Mouse (Mus musculus) intestine, embryonic 16.5 days (tissue): ENCODE results near the gene Dnah1. TPM values are rescaled to one million over a fixed set of nuclear protein-coding genes. Genes with fewer than 3 reads are reported as not detected.

Experiments
- ATAC-seq: fragments of 200-750 bp; cut with Nextera tagmentation; 2 replicates; pipeline ENCODE4 v1.8.0; 2017; ENCODE audit warnings: moderate TSS enrichment, moderate library complexity
- H3K27ac ChIP-seq: fragments of 300-500 bp; sonication (generic); 2 replicates; pipeline ENCODE4 v1.5.1; 2014; ENCODE audit warnings: mild to moderate bottlenecking, low read length
- H3K27me3 ChIP-seq: fragments of 300-500 bp; sonication (generic); replicated peaks from 2 replicates; pipeline ENCODE4 v1.6.1; 2014; ENCODE audit warnings: low read length, control low read depth, mixed read lengths; ENCODE audit not compliant: control insufficient read depth, insufficient read depth
- H3K36me3 ChIP-seq: fragments of 300-500 bp; sonication (generic); 2 replicates; pipeline ENCODE4 v1.6.1; 2014; ENCODE audit warnings: low read length, control low read depth; ENCODE audit not compliant: control insufficient read depth, insufficient read depth
- H3K4me1 ChIP-seq: fragments of 300-500 bp; sonication (generic); 2 replicates; pipeline ENCODE4 v1.6.1; 2014; ENCODE audit warnings: low read length, control low read depth, mixed read lengths; ENCODE audit not compliant: control insufficient read depth, insufficient read depth
- H3K4me2 ChIP-seq: fragments of 300-500 bp; sonication (generic); 2 replicates; pipeline ENCODE4 v1.6.1; 2014; ENCODE audit warnings: low read depth, low read length, control low read depth
- H3K4me3 ChIP-seq: fragments of 300-500 bp; sonication (generic); 2 replicates; pipeline ENCODE4 v1.5.1; 2014; ENCODE audit warnings: mild to moderate bottlenecking, low read length
- H3K9ac ChIP-seq: fragments of 300-500 bp; sonication (generic); 2 replicates; pipeline ENCODE4 v1.6.1; 2014; ENCODE audit warnings: low read depth, low read length
- H3K9me3 ChIP-seq: fragments of 300-500 bp; sonication (generic); 2 replicates; pipeline ENCODE4 v1.6.1; 2016; ENCODE audit warnings: low read length, control low read depth; ENCODE audit not compliant: control insufficient read depth
- WGBS: fragments of 180-500 bp; shearing (Covaris S2); extraction: QIAGEN DNeasy Blood & Tissue Kit; methylation state at CpG from one replicate; pipeline ENCODE4 v1.1.7; 2014; 5-methylcytosine and 5-hydroxymethylcytosine counted together
- polyA plus RNA-seq: library from polyadenylated mRNA; unstranded; fragments of >200 nt; fragmentation: Nextera tagmentation; extraction: Ambion mirVana; gene quantifications from 2 replicates; pipeline ENCODE4 v1.2.1, GENCODE M21; 2015

Gene Dnah1
- polyA plus RNA-seq, 1 experiment from 2014 or later, result 3.0 TPM

- H3K36me3 ChIP-seq, result no peaks in the 10 kb centered on the region
- H3K9me3 ChIP-seq, result no peaks in the 10 kb centered on the region
- no peak overlapping the region for H3K9ac ChIP-seq
- H3K27ac ChIP-seq, result no peak overlapping the region
- ATAC-seq, result peak; percentile 29; the same call in 1 of the 2 replicates
- no peak overlapping the region for H3K4me3 ChIP-seq
- H3K27me3 ChIP-seq, result no peaks in the 10 kb centered on the region
- 0 out of 2 replicates have a peak, but pooled peaks cover 6% of the 10 kb centered on the region for H3K4me1 ChIP-seq
- H3K4me2 ChIP-seq, result no peak overlapping the region
- WGBS, result 76% methylated on average over 14 of the region's 14 CpGs
These were observed 90.4 kb downstream of the Dnah1 start for GRCm38 (mm10) chr14:31233070-31233995.

GRCm38 (mm10) chr14:31232404-31233069, 91.2 kb downstream of the Dnah1 start:
- no peak for ATAC-seq
- Histone ChIP-seq H3K4me1 (0 out of 2 replicates have a peak, but pooled peaks cover 6% of the 10 kb centered on the region), H3K9ac (no peak overlapping the region), H3K4me3 (no peak overlapping the region), H3K9me3 (no peaks in the 10 kb centered on the region), H3K27ac (0 out of 2 replicates have a peak overlapping the region, but pooled peaks have one; percentile 5), H3K36me3 (no peaks in the 10 kb centered on the region), H3K4me2 (no peak overlapping the region), H3K27me3 (no peaks in the 10 kb centered on the region)
- 80% methylated on average over 13 of the region's 13 CpGs for WGBS

GRCm38 (mm10) chr14:31230442-31230841, 93.3 kb downstream of the Dnah1 start:
- 64% methylated on average over 8 of the region's 8 CpGs for WGBS
- ATAC-seq, result no peak
- H3K4me1 ChIP-seq, result peaks cover 6% of the 10 kb centered on the region; the same call in 1 of the 2 replicates
- H3K27me3 ChIP-seq, result no peaks in the 10 kb centered on the region
- no peak overlapping the region for H3K27ac ChIP-seq
- H3K4me3 ChIP-seq, result no peak overlapping the region
- no peaks in the 10 kb centered on the region for H3K36me3 ChIP-seq
- H3K4me2 ChIP-seq, result no peak overlapping the region
- no peaks in the 10 kb centered on the region for H3K9me3 ChIP-seq
- no peak overlapping the region for H3K9ac ChIP-seq

GRCm38 (mm10) chr14:31228234-31228633, 95.5 kb downstream of the Dnah1 start:
- Histone ChIP-seq H3K9ac (no peak overlapping the region), H3K9me3 (no peaks in the 10 kb centered on the region), H3K4me1 (peaks cover 9% of the 10 kb centered on the region), H3K27ac (no peak overlapping the region), H3K36me3 (no peaks in the 10 kb centered on the region), H3K27me3 (no peaks in the 10 kb centered on the region), H3K4me3 (no peak overlapping the region), H3K4me2 (no peak overlapping the region)
- WGBS, result 71% methylated on average over 6 of the region's 6 CpGs
- no peak for ATAC-seq

GRCm38 (mm10) chr14:31226978-31227377, 96.7 kb downstream of the Dnah1 start:
- peak; percentile 80 for ATAC-seq
- peaks cover 9% of the 10 kb centered on the region for H3K4me1 ChIP-seq

GRCm38 (mm10) chr14:31217666-31218065, 106.0 kb downstream of the Dnah1 start, which contains the start of gene Sema3g:
TSS of gene Sema3g (plus strand) at chr14:31217860.
- 8% methylated on average over 11 of the region's 11 CpGs for WGBS
- ATAC-seq, result peak; percentile 81
- Histone ChIP-seq H3K9me3 (no peaks in the 10 kb centered on the region), H3K36me3 (no peaks in the 10 kb centered on the region), H3K4me2 (peak within 1 kb of the TSS; percentile 4; the same call in 1 of the 2 replicates), H3K27ac (no peak within 1 kb of the TSS), H3K9ac (peak within 1 kb of the TSS; percentile 49), H3K4me1 (0 out of 2 replicates have a peak, but pooled peaks cover 4% of the 10 kb centered on the region), H3K27me3 (no peaks in the 10 kb centered on the region), H3K4me3 (no peak within 1 kb of the TSS)

More at GRCm38 (mm10) chr14:31226978-31227377, 96.7 kb downstream of the Dnah1 start:
- 38% methylated on average over 4 of the region's 4 CpGs for WGBS
- no peaks in the 10 kb centered on the region for H3K9me3 ChIP-seq
- H3K36me3 ChIP-seq, result no peaks in the 10 kb centered on the region
- H3K9ac ChIP-seq, result no peak overlapping the region
- H3K4me3 ChIP-seq, result no peak overlapping the region
- H3K27ac ChIP-seq, result peak overlapping the region; percentile 49
- no peak overlapping the region for H3K4me2 ChIP-seq
- no peaks in the 10 kb centered on the region for H3K27me3 ChIP-seq

- Histone ChIP-seq H3K4me3 (no peak within 1 kb of the TSS), H3K27me3 (no peaks in the 10 kb centered on the region), H3K4me2 (peak within 1 kb of the TSS; percentile 4; the same call in 1 of the 2 replicates), H3K9me3 (no peaks in the 10 kb centered on the region), H3K4me1 (0 out of 2 replicates have a peak, but pooled peaks cover 4% of the 10 kb centered on the region), H3K36me3 (no peaks in the 10 kb centered on the region), H3K27ac (peak within 1 kb of the TSS; percentile 10; the same call in 1 of the 2 replicates), H3K9ac (peak within 1 kb of the TSS; percentile 49)
- no peak for ATAC-seq
- 71% methylated on average over 2 of the region's 2 CpGs for WGBS
These were observed 106.8 kb downstream of the Dnah1 start, which contains the start of gene Nisch for GRCm38 (mm10) chr14:31216846-31217245. TSS of gene Nisch (minus strand) at chr14:31216946.

- 30% methylated on average over 15 of the region's 15 CpGs for WGBS
- H3K36me3 ChIP-seq, result no peaks in the 10 kb centered on the region
- H3K4me1 ChIP-seq, result 0 out of 2 replicates have a peak, but pooled peaks cover 4% of the 10 kb centered on the region
- H3K4me2 ChIP-seq, result no peak overlapping the region
- peak; percentile 36 for ATAC-seq
- H3K4me3 ChIP-seq, result no peak overlapping the region
- H3K9me3 ChIP-seq, result no peaks in the 10 kb centered on the region
- 0 out of 2 replicates have a peak overlapping the region, but pooled peaks have one; percentile 23 for H3K9ac ChIP-seq
- no peaks in the 10 kb centered on the region for H3K27me3 ChIP-seq
- H3K27ac ChIP-seq, result peak overlapping the region; percentile 10; the same call in 1 of the 2 replicates
These were observed 108.3 kb downstream of the Dnah1 start for GRCm38 (mm10) chr14:31215157-31216002.
